Mouse (Mus musculus) lung, postnatal 0 days (tissue): ENCODE measurements at regions not wholly inside any gene's neighbourhood (a gene's known extent, or its start where the extent isn't known, plus 50 kb on each side); places are given as distances from the start of the nearest gene placed in this dataset.

Experiments
- CTCF ChIP-seq: IDR thresholded peaks from 2 replicates; pipeline ENCODE4 v1.5.1; 2016; ENCODE audit warnings: antibody characterized with exemption, mild to moderate bottlenecking
- EP300 ChIP-seq: IDR thresholded peaks from 2 replicates; pipeline ENCODE4 v1.6.1; 2016; ENCODE audit warnings: antibody characterized with exemption, mild to moderate bottlenecking, control low read depth

DNA sequence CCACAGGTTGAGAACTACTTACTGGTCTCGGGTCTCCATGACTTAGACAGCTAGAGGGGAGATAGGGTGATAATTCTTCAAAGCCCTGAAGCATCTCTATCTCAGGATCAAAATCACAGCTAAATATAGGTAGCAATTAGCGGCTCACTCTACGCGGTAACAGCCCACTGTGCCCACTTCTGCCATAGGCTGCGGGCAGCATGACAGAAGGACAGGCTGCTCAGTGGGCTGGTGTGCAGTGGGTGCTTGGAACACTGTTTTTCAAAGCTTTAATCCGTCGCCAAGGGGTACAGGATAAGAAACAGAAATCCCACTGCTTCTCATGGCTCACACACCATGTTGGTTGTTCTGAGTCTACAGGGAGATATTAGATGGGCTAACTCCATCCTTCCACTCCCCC, 59.2 kb upstream of the Twist2 start:
- TF ChIP-seq CTCF (no peak), EP300 (no peak)
